Mouse (Mus musculus) embryonic facial prominence, embryonic 15.5 days (tissue): Measurements from ENCODE around the gene Mafk. TPM values are rescaled to one million over a fixed set of nuclear protein-coding genes. Genes with fewer than 3 reads are reported as not detected.

Experiments used
- ATAC-seq: fragments of 200-750 bp; cut with Nextera tagmentation; 2 replicates; pipeline ENCODE4 v1.8.0; 2017; ENCODE audit warnings: low read depth, moderate TSS enrichment; ENCODE audit not compliant: insufficient number of reproducible peaks, low FRiP score, low TSS enrichment
- H3K27ac ChIP-seq: fragments of 300-500 bp; sonication (generic); replicated peaks from 2 replicates; pipeline ENCODE4 v1.5.1; 2015; ENCODE audit warnings: mild to moderate bottlenecking, inconsistent platforms
- H3K27me3 ChIP-seq: fragments of 300-500 bp; sonication (generic); 2 replicates; pipeline ENCODE4 v1.6.1; 2015; ENCODE audit warnings: inconsistent platforms
- H3K36me3 ChIP-seq: fragments of 300-500 bp; sonication (generic); 2 replicates; pipeline ENCODE4 v1.6.1; 2015; ENCODE audit warnings: mild to moderate bottlenecking, inconsistent platforms
- H3K4me1 ChIP-seq: fragments of 300-500 bp; sonication (generic); 2 replicates; pipeline ENCODE4 v1.6.1; 2015; ENCODE audit warnings: inconsistent platforms
- H3K4me2 ChIP-seq: fragments of 300-500 bp; sonication (generic); replicated peaks from 2 replicates; pipeline ENCODE4 v1.6.1; 2015; ENCODE audit warnings: mild to moderate bottlenecking, inconsistent platforms
- H3K4me3 ChIP-seq: fragments of 300-500 bp; sonication (generic); replicated peaks from 2 replicates; pipeline ENCODE4 v1.5.1; 2015; ENCODE audit warnings: mild to moderate bottlenecking, inconsistent platforms
- H3K9ac ChIP-seq: fragments of 300-500 bp; sonication (generic); 2 replicates; pipeline ENCODE4 v1.6.1; 2015; ENCODE audit warnings: inconsistent platforms
- H3K9me3 ChIP-seq: fragments of 300-500 bp; sonication (generic); replicated peaks from 2 replicates; pipeline ENCODE4 v1.6.1; 2016; ENCODE audit warnings: inconsistent platforms
- WGBS: fragments of 180-500 bp; shearing (Covaris S2); methylation state at CpG from one replicate; pipeline ENCODE4 v1.1.7; 2015; 5-methylcytosine and 5-hydroxymethylcytosine counted together
- microRNA-seq: library from miRNA; unstranded; fragments of <30 nt; microRNA quantifications from one replicate; pipeline ENCODE4, GENCODE M21; 2016; ENCODE audit warnings: borderline number of aligned reads
- polyA plus RNA-seq: library from polyadenylated mRNA; unstranded; fragments of >200 nt; fragmentation: Nextera tagmentation; extraction: Ambion mirVana; gene quantifications from 2 replicates; pipeline ENCODE4 v1.2.1, GENCODE M21; 2015

Gene Mafk
- polyA plus RNA-seq, 1 experiment from 2014 or later = 11.6 TPM

DNA sequence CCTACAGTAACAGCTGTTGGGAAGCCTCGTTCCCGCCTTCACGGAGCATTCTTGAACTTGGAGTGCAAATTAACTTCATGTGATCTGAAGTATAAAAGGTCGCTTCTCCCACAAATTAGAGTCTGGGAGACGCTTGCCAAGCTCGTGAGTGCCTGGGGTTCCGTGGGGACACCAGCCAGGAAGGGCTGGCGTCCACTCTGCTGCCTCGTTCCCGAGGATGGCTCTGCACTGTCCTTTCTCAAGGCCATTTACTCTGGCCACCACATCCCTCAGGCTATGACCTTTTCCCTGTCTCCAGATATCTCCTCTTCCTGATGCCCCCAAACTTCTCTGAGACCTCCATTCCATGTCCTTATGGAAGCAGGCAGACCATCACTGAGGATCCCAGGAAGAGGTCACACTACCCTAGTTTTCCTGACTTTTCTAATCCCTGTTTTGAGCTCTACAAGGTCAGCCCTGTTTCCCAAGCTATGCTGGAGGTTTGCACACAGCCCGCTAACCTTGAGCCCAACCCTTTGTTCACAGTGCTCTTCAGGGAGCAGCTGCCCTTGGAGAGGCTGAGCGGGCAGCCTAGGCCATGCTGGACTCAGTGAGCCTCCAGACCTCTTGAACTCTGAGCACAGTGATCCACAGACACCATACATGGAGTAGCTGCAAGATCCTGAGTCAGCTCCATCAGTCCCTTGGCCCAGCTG, 58.5 kb downstream of the Mafk start:
- H3K9ac ChIP-seq = no peak overlapping the region
- H3K4me2 ChIP-seq = no peak overlapping the region
- H3K4me1 ChIP-seq = peaks cover 11% of the 10 kb centered on the region; the same call in 1 of the 2 replicates
- H3K4me3 ChIP-seq = no peak overlapping the region
- WGBS = 61% methylated on average over 12 of the region's 12 CpGs
- no peak for ATAC-seq
- no peak overlapping the region for H3K27ac ChIP-seq
- no peaks in the 10 kb centered on the region for H3K36me3 ChIP-seq
- no peaks in the 10 kb centered on the region; the same call in 1 of the 2 replicates for H3K9me3 ChIP-seq
- no peaks in the 10 kb centered on the region for H3K27me3 ChIP-seq

Small RNA genes lying within 50 kb of the gene (microRNA-seq; reads per million reads assigned to microRNA genes)
- gene Mir7037 = not detected

Other genes with a start within 250 kb of the Mafk start
- gene Uncx, start 248.0 kb upstream of the Mafk start, polyA plus RNA-seq = 4.6 and 9.8 TPM in 2 replicates
- 5.7 and 7.7 TPM in 2 replicates for gene Micall2, start 55.2 kb upstream of the Mafk start, polyA plus RNA-seq
- gene Ints1, start 15.8 kb upstream of the Mafk start, polyA plus RNA-seq = 23.0 and 23.7 TPM in 2 replicates
- 10.7 and 12.2 TPM in 2 replicates for gene Tmem184a, start 28.4 kb downstream of the Mafk start, polyA plus RNA-seq
- gene Gm26938, start 34.9 kb downstream of the Mafk start, polyA plus RNA-seq = not detected in 2 replicates
- gene Psmg3, start 35.4 kb downstream of the Mafk start, polyA plus RNA-seq = 61.0 and 63.2 TPM in 2 replicates
- 2.0 and 2.5 TPM in 2 replicates for gene Elfn1, start 116.4 kb downstream of the Mafk start, polyA plus RNA-seq